Mouse (Mus musculus) heart, embryonic 16.5 days (tissue): Measurements from ENCODE around the gene Tmem223. TPM values are rescaled to one million over a fixed set of nuclear protein-coding genes. Genes with fewer than 3 reads are reported as not detected.

Source experiments
- ATAC-seq: fragments of 200-750 bp; cut with Nextera tagmentation; replicated peaks from 2 replicates; pipeline ENCODE4 v1.8.0; 2017; ENCODE audit warnings: moderate number of reproducible peaks; ENCODE audit not compliant: insufficient read depth, low FRiP score; ENCODE audit errors: extremely low read depth
- H3K27ac ChIP-seq: fragments of 300-500 bp; sonication (generic); 2 replicates; pipeline ENCODE4 v1.5.1; 2014; ENCODE audit warnings: mild to moderate bottlenecking, low read length, control low read depth, moderate library complexity
- H3K27me3 ChIP-seq: fragments of 300-500 bp; sonication (generic); 2 replicates; pipeline ENCODE4 v1.6.1; 2014; ENCODE audit warnings: low read length, mixed read lengths; ENCODE audit not compliant: control insufficient read depth, insufficient read depth
- H3K36me3 ChIP-seq: fragments of 300-500 bp; sonication (generic); 2 replicates; pipeline ENCODE4 v1.6.1; 2014; ENCODE audit not compliant: control insufficient read depth, insufficient read depth
- H3K4me1 ChIP-seq: fragments of 300-500 bp; sonication (generic); 2 replicates; pipeline ENCODE4 v1.6.1; 2014; ENCODE audit warnings: low read length, mixed read lengths; ENCODE audit not compliant: control insufficient read depth, insufficient read depth
- H3K4me2 ChIP-seq: fragments of 300-500 bp; sonication (generic); 2 replicates; pipeline ENCODE4 v1.6.1; 2014; ENCODE audit warnings: low read depth, mild to moderate bottlenecking, control low read depth, low read length
- H3K4me3 ChIP-seq: fragments of 300-500 bp; sonication (generic); 2 replicates; pipeline ENCODE4 v1.5.1; 2014; ENCODE audit warnings: mild to moderate bottlenecking, control low read depth, low read length
- H3K9ac ChIP-seq: fragments of 300-500 bp; sonication (generic); 2 replicates; pipeline ENCODE4 v1.6.1; 2014; ENCODE audit warnings: low read length, control low read depth
- H3K9me3 ChIP-seq: fragments of 300-500 bp; sonication (generic); replicated peaks from 2 replicates; pipeline ENCODE4 v1.6.1; 2016; ENCODE audit warnings: low read length; ENCODE audit not compliant: control insufficient read depth
- WGBS: fragments of 180-500 bp; shearing (Covaris S2); extraction: QIAGEN DNeasy Blood & Tissue Kit; methylation state at CpG from one replicate; pipeline ENCODE4 v1.1.7; 2014; 5-methylcytosine and 5-hydroxymethylcytosine counted together
- polyA plus RNA-seq: library from polyadenylated mRNA; unstranded; fragments of >200 nt; fragmentation: Nextera tagmentation; extraction: Ambion mirVana; gene quantifications from 2 replicates; pipeline ENCODE4 v1.2.1, GENCODE M21; 2015

The Tmem223 gene
- polyA plus RNA-seq, 1 experiment from 2014 or later = 138 TPM

DNA sequence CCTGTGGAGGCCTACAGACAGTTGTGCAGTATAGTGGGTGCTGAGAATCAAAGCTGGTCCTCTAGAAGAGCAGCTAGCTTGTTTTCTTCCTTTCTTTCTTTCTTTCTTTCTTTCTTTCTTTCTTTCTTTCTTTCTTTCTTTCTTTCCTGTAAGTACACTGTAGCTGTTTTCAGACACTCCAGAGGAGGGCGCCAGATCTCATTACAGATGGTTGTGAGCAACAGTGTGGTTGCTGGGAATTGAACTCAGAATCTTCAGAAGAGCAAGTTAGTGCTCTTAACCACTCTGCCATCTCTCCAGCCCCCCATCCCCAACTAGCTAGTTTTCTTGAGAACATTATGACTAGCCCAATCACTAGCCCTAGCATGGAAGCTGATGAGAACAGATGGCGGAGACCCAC is 10.0 kb upstream of the Tmem223 start:
- Histone ChIP-seq H3K4me1 (peaks cover 18% of the 10 kb centered on the region), H3K27me3 (no peaks in the 10 kb centered on the region), H3K4me2 (no peak overlapping the region), H3K27ac (no peak overlapping the region), H3K4me3 (no peak overlapping the region), H3K9me3 (no peaks in the 10 kb centered on the region), H3K36me3 (peaks cover 32% of the 10 kb centered on the region), H3K9ac (no peak overlapping the region)
- 96% methylated on average over 2 of the region's 2 CpGs for WGBS
- no peak for ATAC-seq

DNA sequence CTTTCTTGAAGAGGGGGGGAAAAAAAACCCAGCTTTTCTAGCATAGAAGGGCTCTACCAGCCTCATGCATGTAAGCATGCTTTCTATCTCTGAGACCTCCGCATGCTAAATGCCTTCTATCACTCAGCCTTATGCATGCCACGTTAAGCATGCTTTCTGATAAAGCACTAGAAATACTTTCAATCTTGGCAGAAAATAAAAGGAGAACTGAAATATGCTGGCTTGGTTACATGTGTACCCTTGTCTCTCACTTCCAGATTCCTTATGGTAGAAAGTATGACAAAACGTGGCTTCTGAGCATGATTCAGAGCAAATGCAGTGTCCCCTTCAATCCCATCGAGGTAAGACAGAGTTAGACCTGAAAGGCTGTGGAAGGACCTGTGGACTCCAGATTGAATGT is 7.5 kb upstream of the Tmem223 start:
- Histone ChIP-seq H3K27me3 (no peaks in the 10 kb centered on the region), H3K36me3 (peaks cover 57% of the 10 kb centered on the region), H3K9me3 (no peaks in the 10 kb centered on the region), H3K27ac (no peak overlapping the region), H3K4me3 (no peak overlapping the region), H3K4me2 (no peak overlapping the region), H3K4me1 (peaks cover 7% of the 10 kb centered on the region), H3K9ac (no peak overlapping the region)
- WGBS = 68% methylated on average over 4 of the region's 4 CpGs
- ATAC-seq = no peak

DNA sequence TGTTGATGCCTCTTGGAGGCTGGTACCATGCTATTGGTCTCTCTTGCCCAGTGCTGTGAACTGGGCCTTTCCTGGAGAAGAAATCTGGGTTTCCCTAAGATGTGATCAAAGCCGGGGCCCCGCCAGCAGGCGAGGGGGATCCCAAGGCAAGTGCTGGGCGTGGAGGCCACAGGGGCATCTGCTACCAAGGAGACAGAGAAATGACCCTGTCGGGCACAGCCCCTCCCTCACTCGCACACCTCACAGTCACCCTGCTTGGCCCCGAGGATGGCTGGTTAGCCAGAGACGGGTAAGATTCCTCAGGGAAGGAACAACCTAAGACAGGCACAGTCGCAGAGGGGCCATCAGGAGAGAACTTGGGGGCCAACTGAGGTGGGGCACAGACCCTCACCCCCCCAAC is 5.2 kb upstream of the Tmem223 start:
- Histone ChIP-seq H3K4me1 (no peaks in the 10 kb centered on the region), H3K27me3 (no peaks in the 10 kb centered on the region), H3K4me3 (no peak overlapping the region), H3K27ac (no peak overlapping the region), H3K9ac (no peak overlapping the region), H3K36me3 (peaks cover 74% of the 10 kb centered on the region), H3K9me3 (no peaks in the 10 kb centered on the region), H3K4me2 (no peak overlapping the region)
- ATAC-seq = no peak
- 96% methylated on average over 9 of the region's 9 CpGs for WGBS

DNA sequence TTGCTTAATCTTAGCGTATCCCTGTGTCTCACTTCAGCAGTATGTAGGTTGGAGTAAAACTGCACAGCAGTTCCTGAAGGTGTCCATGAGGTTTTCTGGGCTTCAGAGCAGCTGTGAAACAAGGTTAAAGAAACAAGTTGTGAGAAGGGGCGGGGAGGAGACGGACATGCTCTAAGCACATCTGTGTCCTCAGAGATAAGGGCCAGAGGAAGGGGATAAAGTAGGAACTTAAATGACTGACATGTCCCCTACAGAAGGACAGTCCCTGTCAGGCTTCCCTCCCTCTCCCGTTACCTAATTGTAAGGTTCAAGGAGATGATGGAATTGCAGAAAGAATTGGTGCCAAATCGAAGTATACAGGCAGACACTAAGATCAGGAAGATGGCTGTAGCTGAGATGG is 2.2 kb downstream of the Tmem223 start:
- H3K27me3 ChIP-seq = no peaks in the 10 kb centered on the region
- H3K4me3 ChIP-seq = peak overlapping the region; percentile 92
- WGBS = 50% methylated on average over 5 of the region's 5 CpGs
- ATAC-seq = no peak
- H3K9ac ChIP-seq = no peak overlapping the region; the same call in 1 of the 2 replicates
- H3K9me3 ChIP-seq = no peaks in the 10 kb centered on the region
- no peak overlapping the region; the same call in 1 of the 2 replicates for H3K27ac ChIP-seq
- peaks cover 28% of the 10 kb centered on the region for H3K36me3 ChIP-seq
- H3K4me1 ChIP-seq = peaks cover 26% of the 10 kb centered on the region
- peak overlapping the region; percentile 79 for H3K4me2 ChIP-seq

DNA sequence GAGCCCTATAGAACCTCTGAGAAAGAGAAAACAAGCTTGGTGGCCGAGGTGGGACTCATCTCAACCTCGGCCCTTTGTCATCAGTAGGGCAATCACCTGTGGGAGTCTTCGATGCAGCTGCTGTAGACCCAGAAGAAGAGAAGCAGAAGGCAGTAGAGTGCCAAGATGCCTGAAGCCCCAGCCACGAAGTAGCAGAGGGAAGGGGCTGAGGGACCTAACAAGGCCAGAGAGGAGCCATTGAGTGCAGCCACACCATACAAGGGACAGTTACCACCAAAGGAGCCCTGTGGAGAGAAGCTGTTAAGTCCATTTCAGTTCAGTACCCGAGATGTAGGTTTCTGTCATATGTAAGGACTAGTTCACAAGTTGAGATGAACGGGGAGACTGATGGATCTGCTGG is 2.6 kb downstream of the Tmem223 start:
- no peaks in the 10 kb centered on the region for H3K9me3 ChIP-seq
- H3K36me3 ChIP-seq = peaks cover 24% of the 10 kb centered on the region
- no peaks in the 10 kb centered on the region for H3K27me3 ChIP-seq
- ATAC-seq = no peak
- no peak overlapping the region; the same call in 1 of the 2 replicates for H3K27ac ChIP-seq
- H3K9ac ChIP-seq = peak overlapping the region; percentile 98
- H3K4me1 ChIP-seq = peaks cover 26% of the 10 kb centered on the region
- WGBS = 47% methylated on average over 6 of the region's 6 CpGs
- H3K4me2 ChIP-seq = peak overlapping the region; percentile 79
- peak overlapping the region; percentile 92 for H3K4me3 ChIP-seq

DNA sequence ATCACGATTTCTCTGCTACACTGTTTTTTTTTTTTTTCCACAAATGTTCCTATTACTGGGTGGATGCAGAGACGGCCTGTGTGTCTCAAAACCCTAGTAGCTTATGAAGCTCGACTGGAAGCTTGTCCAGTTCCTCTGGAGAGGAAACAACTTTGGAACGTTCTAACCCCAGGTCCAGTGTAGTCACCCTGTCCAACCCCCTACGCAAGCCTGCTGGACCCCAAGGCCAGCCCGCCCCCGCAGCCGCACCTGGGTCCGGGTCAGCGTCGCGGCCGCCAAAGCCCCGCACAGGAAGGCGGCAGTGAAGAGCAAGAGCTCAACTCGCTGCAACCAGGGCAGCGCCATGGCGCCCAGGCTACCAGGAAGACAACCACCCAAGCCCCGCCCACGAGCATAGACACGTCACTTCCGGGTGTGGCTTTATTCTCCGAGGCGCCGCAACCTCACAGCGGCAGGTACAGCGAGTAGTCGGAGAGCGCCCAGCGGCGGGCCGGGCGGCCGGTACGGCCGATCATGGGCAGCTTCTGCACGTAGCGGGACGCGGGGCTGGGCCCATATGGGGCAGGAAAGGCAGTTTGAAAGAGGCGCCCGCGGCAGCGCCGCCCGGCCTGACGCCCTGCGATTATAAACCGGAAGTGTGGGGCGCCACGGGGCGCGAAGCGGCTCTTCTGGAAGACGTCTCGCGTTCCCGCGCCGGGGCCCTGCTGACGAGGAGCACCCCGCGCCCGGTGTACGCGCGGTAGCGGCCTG is 3.5 kb downstream of the Tmem223 start, which contains the start of gene Tmem179b:
TSS of gene Tmem179b (minus strand) at position 382 of the 750 bp plus-strand sequence.
- peak within 1 kb of the TSS; percentile 79 for H3K4me2 ChIP-seq
- under 1% methylated on average over 64 of the region's 68 CpGs for WGBS
- peak within 1 kb of the TSS; percentile 98 for H3K27ac ChIP-seq
- peaks cover 26% of the 10 kb centered on the region for H3K4me1 ChIP-seq
- H3K9ac ChIP-seq = peak within 1 kb of the TSS; percentile 98
- peaks cover 19% of the 10 kb centered on the region for H3K36me3 ChIP-seq
- ATAC-seq = peak; percentile 91
- H3K4me3 ChIP-seq = peak within 1 kb of the TSS; percentile 92
- no peaks in the 10 kb centered on the region for H3K27me3 ChIP-seq
- H3K9me3 ChIP-seq = no peaks in the 10 kb centered on the region

DNA sequence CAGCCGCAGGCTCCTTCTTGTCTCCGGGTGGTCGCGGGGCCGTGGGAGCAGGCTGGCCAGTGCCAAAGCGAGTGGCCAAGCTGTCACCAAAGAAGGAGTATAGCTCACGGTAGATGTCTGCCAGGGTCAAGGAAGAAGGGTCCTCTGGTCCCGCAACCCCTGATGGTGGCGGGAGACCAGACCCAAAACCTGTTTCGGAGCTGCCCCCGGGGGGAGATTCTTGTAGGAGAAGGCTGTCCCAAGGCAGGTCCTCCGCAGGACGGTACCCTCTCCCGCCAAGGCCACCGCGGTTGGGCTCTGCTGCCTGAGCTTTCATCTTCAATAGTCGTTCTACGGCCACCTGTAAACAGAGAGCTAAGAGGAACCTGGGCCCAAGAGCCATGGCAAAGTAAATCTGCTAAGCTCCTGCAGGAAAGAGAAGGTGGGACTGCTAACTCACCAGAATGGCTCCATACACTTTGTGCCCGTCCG is 4.2 kb downstream of the Tmem223 start:
- Histone ChIP-seq H3K36me3 (peaks cover 11% of the 10 kb centered on the region), H3K4me1 (peaks cover 26% of the 10 kb centered on the region)
- 4% methylated on average over 20 of the region's 20 CpGs for WGBS

DNA sequence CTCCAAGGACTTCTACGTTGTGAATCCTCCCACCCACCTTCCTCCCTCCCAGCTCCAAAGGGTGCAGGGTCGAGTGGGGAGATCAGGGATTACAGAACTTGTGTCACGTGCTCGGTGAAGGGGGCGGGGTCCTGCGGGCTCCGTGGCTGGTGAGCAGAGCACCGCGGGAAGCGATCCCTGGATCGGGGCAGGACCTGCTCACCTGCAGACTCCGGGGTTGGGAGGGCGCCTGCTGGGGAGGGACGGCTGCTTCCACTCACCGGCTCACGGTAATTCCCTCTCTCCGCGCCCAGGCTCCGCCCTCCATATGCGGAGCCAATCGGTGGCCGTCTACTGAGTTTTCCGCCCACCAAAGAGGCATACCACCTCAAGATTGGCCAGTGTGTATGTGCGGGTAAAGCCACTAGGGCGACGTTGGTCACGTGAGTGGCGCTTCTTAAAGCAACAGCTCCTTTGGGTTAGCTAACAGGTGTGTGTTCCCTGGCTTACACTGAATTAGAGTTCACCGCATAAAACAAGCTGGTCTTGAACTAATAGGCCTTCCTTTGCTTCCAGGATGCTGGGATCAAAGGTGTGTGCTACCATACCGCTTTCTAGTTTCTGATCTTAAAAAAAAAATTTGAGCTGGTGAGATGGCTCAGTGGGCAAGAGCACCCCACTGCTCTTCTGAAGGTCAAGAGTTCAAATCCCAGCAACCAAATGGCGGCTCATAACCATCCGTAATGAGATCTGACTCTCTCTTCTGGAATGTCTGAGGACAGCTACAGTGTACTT is 15.4 kb downstream of the Tmem223 start, which contains the start of gene Taf6l:
TSS of gene Taf6l (minus strand) at position 410 of the 774 bp plus-strand sequence.
- peaks cover 4% of the 10 kb centered on the region for H3K4me1 ChIP-seq
- peak within 1 kb of the TSS; percentile 74 for H3K4me2 ChIP-seq
- WGBS = under 1% methylated on average over 32 of the region's 32 CpGs
- H3K9me3 ChIP-seq = no peaks in the 10 kb centered on the region
- H3K36me3 ChIP-seq = peaks cover 10% of the 10 kb centered on the region; the same call in 1 of the 2 replicates
- H3K9ac ChIP-seq = peak within 1 kb of the TSS; percentile 71
- H3K27ac ChIP-seq = peak within 1 kb of the TSS; percentile 58
- H3K4me3 ChIP-seq = peak within 1 kb of the TSS; percentile 63
- ATAC-seq = peak; percentile 99
- no peaks in the 10 kb centered on the region for H3K27me3 ChIP-seq

More for the DNA sequence above, 4.2 kb downstream of the Tmem223 start:
- H3K9ac ChIP-seq = peak overlapping the region; percentile 98
- H3K9me3 ChIP-seq = no peaks in the 10 kb centered on the region
- ATAC-seq = no peak
- peak overlapping the region; percentile 98 for H3K27ac ChIP-seq
- H3K4me2 ChIP-seq = peak overlapping the region; percentile 79
- H3K27me3 ChIP-seq = no peaks in the 10 kb centered on the region
- peak overlapping the region; percentile 92 for H3K4me3 ChIP-seq
